Mouse (Mus musculus) liver, embryonic 16.5 days (tissue): ENCODE results near the gene Gse1. TPM values are rescaled to one million over a fixed set of nuclear protein-coding genes. Genes with fewer than 3 reads are reported as not detected.

Experiments
- ATAC-seq: fragments of 200-750 bp; cut with Nextera tagmentation; 2 replicates; pipeline ENCODE4 v1.8.0; 2017; ENCODE audit warnings: low read depth, mild to moderate bottlenecking, moderate number of reproducible peaks, moderate library complexity
- H3K27ac ChIP-seq: fragments of 300-500 bp; sonication (generic); 2 replicates; pipeline ENCODE4 v1.5.1; 2014; ENCODE audit warnings: mild to moderate bottlenecking, low read length
- H3K27me3 ChIP-seq: fragments of 300-500 bp; sonication (generic); 2 replicates; pipeline ENCODE4 v1.6.1; 2014; ENCODE audit warnings: low read depth, low read length, mixed read lengths; ENCODE audit not compliant: control insufficient read depth, insufficient read depth
- H3K36me3 ChIP-seq: fragments of 300-500 bp; sonication (generic); 2 replicates; pipeline ENCODE4 v1.6.1; 2014; ENCODE audit warnings: mild to moderate bottlenecking; ENCODE audit not compliant: control insufficient read depth, insufficient read depth
- H3K4me1 ChIP-seq: fragments of 300-500 bp; sonication (generic); 2 replicates; pipeline ENCODE4 v1.6.1; 2014; ENCODE audit warnings: low read depth, low read length, mixed read lengths; ENCODE audit not compliant: control insufficient read depth
- H3K4me2 ChIP-seq: fragments of 300-500 bp; sonication (generic); 2 replicates; pipeline ENCODE4 v1.6.1; 2014; ENCODE audit warnings: low read depth, low read length, mixed read lengths
- H3K4me3 ChIP-seq: fragments of 300-500 bp; sonication (generic); 2 replicates; pipeline ENCODE4 v1.5.1; 2014; ENCODE audit warnings: low read depth, mild to moderate bottlenecking, low read length
- H3K9ac ChIP-seq: fragments of 300-500 bp; sonication (generic); 2 replicates; pipeline ENCODE4 v1.6.1; 2014; ENCODE audit warnings: low read depth, low read length
- H3K9me3 ChIP-seq: fragments of 300-500 bp; sonication (generic); replicated peaks from 2 replicates; pipeline ENCODE4 v1.6.1; 2016; ENCODE audit warnings: low read length; ENCODE audit not compliant: control insufficient read depth
- WGBS: fragments of 180-500 bp; shearing (Covaris S2); extraction: QIAGEN DNeasy Blood & Tissue Kit; methylation state at CpG from one replicate; pipeline ENCODE4 v1.1.7; 2014; ENCODE audit not compliant: insufficient replicate concordance; 5-methylcytosine and 5-hydroxymethylcytosine counted together
- polyA plus RNA-seq: library from polyadenylated mRNA; unstranded; fragments of >200 nt; fragmentation: Nextera tagmentation; extraction: Ambion mirVana; gene quantifications from 2 replicates; pipeline ENCODE4 v1.2.1, GENCODE M21; 2015

Gene Gse1
- polyA plus RNA-seq, 1 experiment from 2014 or later, result 9.5 TPM

GRCm38 (mm10) chr8:120230715-120231614 lies 2.7 kb downstream of the Gse1 start:
- ATAC-seq, result no peak
- 26% methylated on average over 18 of the region's 18 CpGs for WGBS
- Histone ChIP-seq H3K4me1 (peaks cover 3% of the 10 kb centered on the region), H3K4me2 (no peak overlapping the region), H3K27ac (no peak overlapping the region), H3K9ac (no peak overlapping the region), H3K27me3 (peaks cover 52% of the 10 kb centered on the region), H3K9me3 (no peaks in the 10 kb centered on the region), H3K4me3 (no peak overlapping the region), H3K36me3 (no peaks in the 10 kb centered on the region)

- Histone ChIP-seq H3K27ac (no peak overlapping the region), H3K4me1 (peaks cover 3% of the 10 kb centered on the region), H3K4me3 (no peak overlapping the region), H3K4me2 (no peak overlapping the region), H3K9me3 (no peaks in the 10 kb centered on the region), H3K27me3 (peaks cover 45% of the 10 kb centered on the region), H3K36me3 (no peaks in the 10 kb centered on the region), H3K9ac (no peak overlapping the region)
- no peak for ATAC-seq
- 55% methylated on average over 3 of the region's 3 CpGs for WGBS
These were observed 3.6 kb downstream of the Gse1 start for GRCm38 (mm10) chr8:120231870-120232269.

GRCm38 (mm10) chr8:120232398-120232797 lies 4.1 kb downstream of the Gse1 start:
- Histone ChIP-seq H3K4me2 (no peak overlapping the region), H3K9ac (no peak overlapping the region)

GRCm38 (mm10) chr8:120232913-120233312 lies 4.7 kb downstream of the Gse1 start:
- H3K4me1 ChIP-seq, result peaks cover 3% of the 10 kb centered on the region
- no peak for ATAC-seq
- H3K9me3 ChIP-seq, result no peaks in the 10 kb centered on the region
- H3K9ac ChIP-seq, result no peak overlapping the region
- no peaks in the 10 kb centered on the region for H3K36me3 ChIP-seq
- 54% methylated on average over 13 of the region's 13 CpGs for WGBS
- H3K27ac ChIP-seq, result no peak overlapping the region
- H3K4me3 ChIP-seq, result no peak overlapping the region
- no peak overlapping the region for H3K4me2 ChIP-seq
- peaks cover 35% of the 10 kb centered on the region for H3K27me3 ChIP-seq

More at GRCm38 (mm10) chr8:120232398-120232797, 4.1 kb downstream of the Gse1 start:
- Histone ChIP-seq H3K27ac (no peak overlapping the region), H3K9me3 (no peaks in the 10 kb centered on the region), H3K27me3 (peaks cover 40% of the 10 kb centered on the region), H3K4me3 (no peak overlapping the region), H3K4me1 (peaks cover 3% of the 10 kb centered on the region), H3K36me3 (no peaks in the 10 kb centered on the region)
- ATAC-seq, result no peak
- WGBS, result 29% methylated on average over 4 of the region's 4 CpGs

GRCm38 (mm10) chr8:120234457-120234856 lies 6.2 kb downstream of the Gse1 start:
- Histone ChIP-seq H3K9me3 (no peaks in the 10 kb centered on the region), H3K9ac (no peak overlapping the region), H3K36me3 (no peaks in the 10 kb centered on the region), H3K27ac (no peak overlapping the region), H3K4me3 (no peak overlapping the region), H3K4me2 (no peak overlapping the region), H3K27me3 (peaks cover 20% of the 10 kb centered on the region), H3K4me1 (peaks cover under 1% of the 10 kb centered on the region)
- no peak for ATAC-seq
- WGBS, result 61% methylated on average over 12 of the region's 12 CpGs

GRCm38 (mm10) chr8:120234866-120235265 lies 6.6 kb downstream of the Gse1 start:
- H3K4me1 ChIP-seq, result no peaks in the 10 kb centered on the region; the same call in none of the 2 replicates
- H3K27me3 ChIP-seq, result peaks cover 16% of the 10 kb centered on the region
- no peak overlapping the region for H3K4me3 ChIP-seq
- no peak overlapping the region for H3K9ac ChIP-seq
- ATAC-seq, result no peak
- H3K27ac ChIP-seq, result no peak overlapping the region
- H3K9me3 ChIP-seq, result no peaks in the 10 kb centered on the region
- H3K4me2 ChIP-seq, result no peak overlapping the region
- no peaks in the 10 kb centered on the region for H3K36me3 ChIP-seq
- 58% methylated on average over 8 of the region's 8 CpGs for WGBS

- Histone ChIP-seq H3K4me1 (no peaks in the 10 kb centered on the region; the same call in 1 of the 2 replicates), H3K27me3 (no peaks in the 10 kb centered on the region), H3K27ac (no peak overlapping the region), H3K36me3 (no peaks in the 10 kb centered on the region), H3K4me2 (no peak overlapping the region), H3K9ac (no peak overlapping the region), H3K4me3 (no peak overlapping the region), H3K9me3 (no peaks in the 10 kb centered on the region)
- WGBS, result 61% methylated on average over 4 of the region's 4 CpGs
- peak; percentile 58 for ATAC-seq
These were observed 15.0 kb downstream of the Gse1 start for GRCm38 (mm10) chr8:120243222-120243621.

GRCm38 (mm10) chr8:120243916-120244451 lies 15.7 kb downstream of the Gse1 start:
- H3K36me3 ChIP-seq, result no peaks in the 10 kb centered on the region
- no peak overlapping the region for H3K9ac ChIP-seq
- peak; percentile 64 for ATAC-seq
- no peak overlapping the region for H3K4me3 ChIP-seq
- 60% methylated on average over 5 of the region's 5 CpGs for WGBS
- no peaks in the 10 kb centered on the region; the same call in 1 of the 2 replicates for H3K4me1 ChIP-seq
- H3K27ac ChIP-seq, result peak overlapping the region; percentile 25; the same call in 1 of the 2 replicates
- no peaks in the 10 kb centered on the region for H3K9me3 ChIP-seq
- no peak overlapping the region for H3K4me2 ChIP-seq
- H3K27me3 ChIP-seq, result no peaks in the 10 kb centered on the region

- Histone ChIP-seq H3K4me3 (no peak overlapping the region), H3K36me3 (no peaks in the 10 kb centered on the region), H3K4me1 (no peaks in the 10 kb centered on the region; the same call in 1 of the 2 replicates), H3K27me3 (no peaks in the 10 kb centered on the region), H3K9me3 (no peaks in the 10 kb centered on the region), H3K4me2 (no peak overlapping the region), H3K9ac (no peak overlapping the region), H3K27ac (no peak overlapping the region)
- 73% methylated on average over 10 of the region's 10 CpGs for WGBS
- no peak for ATAC-seq
These were observed 16.3 kb downstream of the Gse1 start for GRCm38 (mm10) chr8:120244553-120244952.
